Mouse (Mus musculus): ENCODE results near the gene Samd15.
A peak's percentile ranks its signal among the peaks of the same experiment; 100 is the strongest.

DNA sequence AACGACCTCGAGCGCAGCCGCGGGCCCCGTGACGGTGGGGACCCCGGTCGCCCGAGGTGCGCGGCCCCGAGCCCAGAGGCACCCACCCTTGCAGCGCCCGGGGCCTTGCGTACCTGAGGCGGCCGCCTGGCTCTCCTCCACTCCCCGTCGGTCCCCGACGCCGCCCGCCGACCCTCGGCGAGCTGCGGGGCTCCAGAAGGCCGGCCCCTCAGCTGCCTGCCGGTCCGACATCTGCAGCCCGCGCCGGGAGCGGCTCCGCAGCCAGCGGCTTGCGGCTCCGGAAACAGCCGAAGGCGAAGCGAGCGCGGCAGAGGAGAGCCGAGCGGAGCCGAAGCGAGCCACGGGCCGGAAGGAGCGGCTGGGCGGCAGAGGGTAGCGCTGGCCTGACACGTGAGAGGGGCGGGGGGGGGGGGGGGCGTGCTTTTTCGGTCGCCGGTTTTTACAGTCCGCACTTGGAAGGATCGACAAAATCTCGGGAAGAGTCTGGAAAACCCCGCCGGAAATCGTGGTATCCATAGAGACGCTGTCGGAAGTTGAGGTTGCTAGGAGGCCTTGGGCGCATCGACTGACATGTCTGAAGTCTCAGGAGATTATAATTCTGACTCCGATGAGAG lies 557 bp downstream of the Samd15 start, which contains the start of gene Tmed8:
- TF ChIP-seq POLR2A (IDR thresholded peaks at IDR 0.05; ENCODE audit: borderline replicate concordance, control insufficient read depth, low read depth, low read length) (peak; percentile 31; the same call in 1 of the 2 replicates), CTCF (IDR thresholded peaks at IDR 0.05; ENCODE audit: control insufficient read depth, insufficient read depth, low read length) (no peak)
